Mouse (Mus musculus) small intestine, adult 2 months (tissue): Measurements from ENCODE around the gene Kdm4b.

Experiments
- CTCF ChIP-seq: fragments of 200-500 bp; IDR thresholded peaks from 2 replicates; pipeline ENCODE4 v1.5.1; 2012; ENCODE audit warnings: low read depth, mild to moderate bottlenecking, control low read depth, inconsistent platforms, low read length, moderate library complexity, mixed read lengths; ENCODE audit not compliant: insufficient replicate concordance, insufficient read length; ENCODE audit errors: extremely low read depth
- POLR2A ChIP-seq: fragments of 200-500 bp; IDR thresholded peaks from 2 replicates; pipeline ENCODE4 v1.6.1; 2012; ENCODE audit warnings: low read depth, mild to moderate bottlenecking, control low read depth, inconsistent platforms, low read length, moderate library complexity

DNA sequence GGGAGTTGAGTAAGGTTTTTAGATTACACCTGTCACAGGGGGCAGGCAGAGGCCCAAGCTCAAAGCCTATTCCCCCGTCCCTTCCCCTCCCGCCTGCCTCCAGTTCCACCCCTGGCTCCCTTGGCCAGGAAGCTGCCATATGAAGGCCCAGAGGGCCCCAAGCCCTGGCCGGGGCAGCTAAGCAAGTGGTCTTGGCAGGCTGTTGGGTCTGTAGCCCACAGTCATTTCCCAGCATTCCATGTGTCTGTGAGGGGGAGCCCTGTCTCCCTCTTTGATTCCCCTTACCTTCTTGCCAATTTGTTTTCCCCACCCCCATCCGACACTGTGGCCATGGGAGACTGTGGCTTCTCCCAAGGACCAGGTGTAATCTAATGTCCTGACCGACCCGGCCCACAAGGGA is 116.5 kb downstream of the Kdm4b start:
- TF ChIP-seq CTCF (no peak), POLR2A (no peak)
